Mouse (Mus musculus) hindbrain, embryonic 12.5 days (tissue): ENCODE data around the gene Dmp1. TPM values are rescaled to one million over a fixed set of nuclear protein-coding genes. Genes with fewer than 3 reads are reported as not detected.

Experiments
- ATAC-seq: fragments of 200-750 bp; cut with Nextera tagmentation; 2 replicates; pipeline ENCODE4 v1.8.0; 2017; ENCODE audit warnings: moderate TSS enrichment; ENCODE audit not compliant: low FRiP score
- H3K27ac ChIP-seq: fragments of 300-500 bp; sonication (generic); 2 replicates; pipeline ENCODE4 v1.5.1; 2016; ENCODE audit warnings: mild to moderate bottlenecking
- H3K27me3 ChIP-seq: fragments of 300-500 bp; sonication (generic); 2 replicates; pipeline ENCODE4 v1.6.1; 2016; ENCODE audit warnings: mild to moderate bottlenecking
- H3K36me3 ChIP-seq: fragments of 300-500 bp; sonication (generic); 2 replicates; pipeline ENCODE4 v1.6.1; 2016; ENCODE audit warnings: mild to moderate bottlenecking
- H3K4me1 ChIP-seq: fragments of 300-500 bp; sonication (generic); 2 replicates; pipeline ENCODE4 v1.6.1; 2016
- H3K4me2 ChIP-seq: fragments of 300-500 bp; sonication (generic); replicated peaks from 2 replicates; pipeline ENCODE4 v1.6.1; 2016; ENCODE audit warnings: mild to moderate bottlenecking
- H3K4me3 ChIP-seq: fragments of 300-500 bp; sonication (generic); 2 replicates; pipeline ENCODE4 v1.5.1; 2016; ENCODE audit warnings: mild to moderate bottlenecking
- H3K9ac ChIP-seq: fragments of 300-500 bp; sonication (generic); 2 replicates; pipeline ENCODE4 v1.6.1; 2016; ENCODE audit warnings: mild to moderate bottlenecking, moderate library complexity
- H3K9me3 ChIP-seq: fragments of 300-500 bp; sonication (generic); replicated peaks from 2 replicates; pipeline ENCODE4 v1.6.1; 2016; ENCODE audit warnings: mild to moderate bottlenecking
- WGBS: fragments of 180-500 bp; shearing (Covaris S2); methylation state at CpG from one replicate; pipeline ENCODE4 v1.1.7; 2016; 5-methylcytosine and 5-hydroxymethylcytosine counted together
- polyA plus RNA-seq: library from polyadenylated mRNA; unstranded; fragments of >200 nt; fragmentation: Nextera tagmentation; extraction: Ambion mirVana; gene quantifications from 2 replicates; pipeline ENCODE4 v1.2.1, GENCODE M21; 2016

The Dmp1 gene
- polyA plus RNA-seq, 1 experiment from 2014 or later: 0.50 TPM

DNA sequence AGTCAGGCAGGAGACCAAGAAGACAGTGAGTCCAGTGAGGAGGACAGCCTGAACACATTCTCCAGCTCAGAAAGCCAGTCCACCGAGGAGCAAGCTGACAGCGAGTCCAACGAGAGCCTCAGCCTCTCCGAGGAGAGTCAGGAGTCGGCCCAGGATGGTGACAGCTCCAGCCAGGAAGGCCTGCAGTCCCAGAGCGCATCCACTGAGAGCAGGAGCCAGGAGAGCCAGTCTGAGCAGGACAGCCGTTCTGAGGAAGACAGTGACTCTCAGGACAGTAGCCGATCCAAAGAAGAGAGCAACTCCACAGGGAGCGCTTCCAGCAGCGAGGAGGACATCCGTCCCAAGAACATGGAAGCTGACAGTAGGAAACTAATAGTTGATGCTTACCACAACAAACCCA, 10.1 kb downstream of the Dmp1 start:
- no peaks in the 10 kb centered on the region for H3K36me3 ChIP-seq
- H3K4me2 ChIP-seq: no peak overlapping the region
- H3K9me3 ChIP-seq: no peaks in the 10 kb centered on the region
- H3K27ac ChIP-seq: no peak overlapping the region
- no peaks in the 10 kb centered on the region for H3K4me1 ChIP-seq
- H3K4me3 ChIP-seq: no peak overlapping the region
- H3K27me3 ChIP-seq: no peaks in the 10 kb centered on the region
- 73% methylated on average over 11 of the region's 11 CpGs for WGBS
- no peak for ATAC-seq
- no peak overlapping the region for H3K9ac ChIP-seq

DNA sequence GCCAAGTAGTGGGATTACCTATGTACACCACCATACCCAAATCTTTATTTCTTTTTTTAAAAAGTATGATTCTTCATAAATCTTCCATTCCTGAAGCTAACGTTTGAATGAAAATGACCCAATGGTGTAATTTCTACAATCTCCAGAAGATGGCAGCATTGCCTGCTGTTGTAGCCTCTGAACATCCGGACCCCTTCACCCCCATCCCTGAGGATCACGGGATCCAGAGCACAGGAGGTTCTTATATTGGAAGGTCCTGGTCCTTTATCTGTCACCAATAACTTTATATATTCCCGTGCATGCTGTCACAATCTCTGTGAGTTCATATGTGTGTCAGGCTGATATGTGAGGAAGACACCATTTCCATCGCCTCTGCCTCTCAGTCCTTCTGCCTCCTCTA, 16.5 kb downstream of the Dmp1 start:
- H3K27me3 ChIP-seq: no peaks in the 10 kb centered on the region
- no peak overlapping the region for H3K27ac ChIP-seq
- H3K4me1 ChIP-seq: no peaks in the 10 kb centered on the region
- H3K36me3 ChIP-seq: no peaks in the 10 kb centered on the region
- no peak overlapping the region for H3K4me2 ChIP-seq
- no peaks in the 10 kb centered on the region for H3K9me3 ChIP-seq
- no peak overlapping the region for H3K9ac ChIP-seq
- no peak overlapping the region for H3K4me3 ChIP-seq
- no peak for ATAC-seq
- 37% methylated on average over 5 of the region's 5 CpGs for WGBS

DNA sequence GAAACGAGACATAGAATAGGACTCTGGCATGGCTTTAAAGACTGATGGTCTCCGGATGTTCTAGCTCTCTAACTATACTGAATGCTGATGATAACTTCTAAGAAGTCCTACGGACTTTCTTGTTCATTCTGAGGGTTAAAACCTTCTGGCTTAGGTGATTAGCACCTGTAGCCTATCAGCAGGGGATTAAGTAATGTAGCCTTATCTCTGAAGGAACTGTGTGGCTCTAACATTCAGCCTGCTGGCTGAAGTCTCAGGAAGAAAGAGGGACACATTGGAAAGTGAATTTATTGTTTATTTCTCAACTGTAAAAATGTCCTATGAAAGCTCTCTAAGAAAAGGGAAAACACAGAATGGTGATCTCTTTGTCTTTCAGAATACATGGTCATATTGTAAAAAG, 21.9 kb downstream of the Dmp1 start:
- Histone ChIP-seq H3K27ac (no peak overlapping the region), H3K9ac (no peak overlapping the region), H3K4me2 (no peak overlapping the region), H3K4me3 (no peak overlapping the region), H3K9me3 (no peaks in the 10 kb centered on the region), H3K27me3 (no peaks in the 10 kb centered on the region), H3K4me1 (no peaks in the 10 kb centered on the region), H3K36me3 (no peaks in the 10 kb centered on the region)
- 84% methylated on average over 3 of the region's 3 CpGs for WGBS
- no peak for ATAC-seq

DNA sequence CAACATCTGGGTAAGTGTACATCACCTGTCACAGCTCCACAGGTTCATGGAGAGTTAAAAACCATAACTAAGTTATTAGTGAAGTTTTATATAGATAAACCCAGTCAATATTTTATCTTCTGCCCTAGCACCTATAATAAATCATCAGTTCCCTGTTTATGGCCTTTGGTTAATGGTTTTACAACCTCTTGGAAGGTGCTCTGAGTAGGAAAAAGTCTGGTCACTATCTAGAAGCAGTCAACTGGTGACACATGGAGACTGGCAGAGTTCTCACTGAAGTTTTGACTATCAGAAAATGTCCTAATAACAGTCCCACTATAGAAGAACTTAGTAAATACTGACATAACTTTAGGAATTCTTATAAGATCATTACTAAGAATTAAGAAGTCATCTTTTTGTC, 22.3 kb downstream of the Dmp1 start:
- Histone ChIP-seq H3K9me3 (no peaks in the 10 kb centered on the region), H3K4me3 (no peak overlapping the region), H3K36me3 (no peaks in the 10 kb centered on the region), H3K27ac (no peak overlapping the region), H3K9ac (no peak overlapping the region), H3K4me2 (no peak overlapping the region), H3K4me1 (no peaks in the 10 kb centered on the region), H3K27me3 (no peaks in the 10 kb centered on the region)
- ATAC-seq: no peak

DNA sequence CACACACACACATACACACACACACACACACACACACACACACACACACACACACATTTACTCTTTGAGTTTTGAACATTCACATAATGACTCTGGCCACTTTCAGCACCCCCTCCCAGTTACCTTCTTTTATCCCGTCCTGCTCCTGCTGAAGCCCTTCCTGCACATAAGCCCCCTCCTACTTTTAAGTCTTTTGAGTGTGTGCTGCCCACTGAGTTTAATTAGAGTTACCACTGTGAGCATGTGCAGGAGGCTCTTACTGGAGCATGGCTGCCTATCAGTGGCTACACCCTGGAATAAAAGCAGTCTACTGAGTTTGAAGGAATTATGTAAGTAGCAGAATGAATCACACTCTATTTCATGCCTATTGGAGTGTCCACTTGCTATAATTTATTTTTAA, 26.1 kb downstream of the Dmp1 start:
- no peak overlapping the region for H3K4me3 ChIP-seq
- no peaks in the 10 kb centered on the region for H3K36me3 ChIP-seq
- WGBS: 12% methylated on average over 1 of the region's 1 CpGs
- H3K9ac ChIP-seq: no peak overlapping the region
- ATAC-seq: no peak
- H3K27ac ChIP-seq: no peak overlapping the region
- H3K4me2 ChIP-seq: no peak overlapping the region
- no peaks in the 10 kb centered on the region for H3K27me3 ChIP-seq
- H3K9me3 ChIP-seq: no peaks in the 10 kb centered on the region
- H3K4me1 ChIP-seq: no peaks in the 10 kb centered on the region

DNA sequence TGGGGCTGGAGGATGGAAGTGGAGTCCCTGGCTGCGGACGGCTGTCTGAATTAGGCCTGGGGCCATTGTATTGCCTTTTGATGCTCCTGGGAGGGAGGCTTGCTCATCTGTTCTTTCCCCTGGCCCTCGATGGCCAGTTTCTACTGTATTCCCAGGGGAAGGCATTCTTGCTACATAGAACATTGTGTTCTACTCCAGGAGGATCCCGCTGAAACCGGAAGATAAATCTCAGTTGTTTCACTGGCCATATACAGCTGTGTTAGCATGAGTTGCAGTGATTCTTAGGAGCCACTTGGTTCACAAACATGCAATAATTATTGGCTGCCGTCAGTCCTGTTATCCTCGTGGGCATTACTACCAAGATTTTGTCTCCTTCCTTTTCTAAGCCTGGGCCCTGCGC, 34.3 kb downstream of the Dmp1 start:
- no peak overlapping the region for H3K4me3 ChIP-seq
- no peak overlapping the region for H3K27ac ChIP-seq
- H3K9ac ChIP-seq: no peak overlapping the region
- H3K4me2 ChIP-seq: no peak overlapping the region
- 83% methylated on average over 8 of the region's 8 CpGs for WGBS
- ATAC-seq: no peak
- no peaks in the 10 kb centered on the region for H3K9me3 ChIP-seq
- no peaks in the 10 kb centered on the region for H3K27me3 ChIP-seq
- H3K36me3 ChIP-seq: no peaks in the 10 kb centered on the region
- no peaks in the 10 kb centered on the region for H3K4me1 ChIP-seq

DNA sequence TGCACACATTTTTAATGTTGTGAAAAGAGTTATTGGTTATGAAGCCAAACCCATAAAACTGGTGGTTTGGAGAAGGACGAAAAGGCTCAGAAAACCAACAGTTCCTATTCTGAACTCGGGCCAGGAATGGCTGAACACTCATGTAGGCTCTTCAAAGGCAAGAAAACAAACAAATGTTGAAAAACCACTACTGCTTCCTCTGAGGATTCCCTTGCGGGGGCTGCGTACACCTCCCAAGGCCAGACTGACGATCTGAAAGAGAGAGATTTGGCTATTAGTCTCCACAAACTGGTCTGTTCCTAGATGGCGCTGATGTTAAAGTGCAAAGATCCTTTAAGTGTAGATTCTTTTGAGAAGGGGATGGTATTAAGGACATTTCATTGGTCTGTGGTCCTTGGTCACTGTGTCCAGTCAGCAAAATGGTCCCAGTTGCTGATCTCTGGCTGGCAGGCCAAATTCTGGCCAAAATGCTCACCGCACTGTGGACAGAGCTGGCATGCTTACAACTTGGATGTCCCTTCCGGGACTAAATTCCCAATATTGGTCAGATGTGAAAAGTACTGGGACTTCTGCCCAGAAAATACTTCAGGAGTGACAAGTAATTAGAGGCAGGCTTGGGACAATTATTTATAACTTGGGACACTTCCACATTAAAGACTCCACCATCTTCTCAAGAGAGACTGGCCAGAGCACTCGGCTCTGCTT, 37.4 kb downstream of the Dmp1 start:
- no peaks in the 10 kb centered on the region for H3K4me1 ChIP-seq
- no peaks in the 10 kb centered on the region for H3K9me3 ChIP-seq
- H3K4me3 ChIP-seq: no peak overlapping the region
- H3K27me3 ChIP-seq: no peaks in the 10 kb centered on the region
- H3K27ac ChIP-seq: no peak overlapping the region
- WGBS: 90% methylated on average over 9 of the region's 9 CpGs
- H3K4me2 ChIP-seq: no peak overlapping the region
- no peaks in the 10 kb centered on the region for H3K36me3 ChIP-seq
- ATAC-seq: no peak
- no peak overlapping the region for H3K9ac ChIP-seq

DNA sequence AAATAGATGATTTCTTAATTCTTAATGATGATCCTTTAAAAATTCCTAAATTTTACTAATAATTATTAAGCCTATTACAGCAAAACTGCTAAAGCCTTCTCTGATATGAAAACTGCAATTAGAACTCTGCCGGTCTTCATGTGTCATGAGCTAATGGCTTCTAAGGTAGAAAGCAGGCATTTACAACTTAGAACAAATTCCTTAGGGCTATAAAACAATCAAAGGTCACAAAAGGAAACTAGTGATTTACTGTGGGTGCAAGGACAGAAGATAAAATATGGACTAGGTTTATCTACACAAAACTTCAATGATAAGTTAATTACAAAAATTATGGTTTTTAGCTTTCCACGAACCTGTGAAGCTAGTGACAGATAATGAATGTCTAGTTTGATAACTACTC, 41.8 kb downstream of the Dmp1 start:
- Histone ChIP-seq H3K9me3 (no peaks in the 10 kb centered on the region), H3K4me1 (no peaks in the 10 kb centered on the region), H3K4me2 (no peak overlapping the region), H3K27ac (no peak overlapping the region), H3K4me3 (no peak overlapping the region), H3K36me3 (no peaks in the 10 kb centered on the region), H3K27me3 (no peaks in the 10 kb centered on the region), H3K9ac (no peak overlapping the region)
- ATAC-seq: no peak
- whole genome bisulfite sequencing: 89% methylated on average over 2 of the region's 2 CpGs

DNA sequence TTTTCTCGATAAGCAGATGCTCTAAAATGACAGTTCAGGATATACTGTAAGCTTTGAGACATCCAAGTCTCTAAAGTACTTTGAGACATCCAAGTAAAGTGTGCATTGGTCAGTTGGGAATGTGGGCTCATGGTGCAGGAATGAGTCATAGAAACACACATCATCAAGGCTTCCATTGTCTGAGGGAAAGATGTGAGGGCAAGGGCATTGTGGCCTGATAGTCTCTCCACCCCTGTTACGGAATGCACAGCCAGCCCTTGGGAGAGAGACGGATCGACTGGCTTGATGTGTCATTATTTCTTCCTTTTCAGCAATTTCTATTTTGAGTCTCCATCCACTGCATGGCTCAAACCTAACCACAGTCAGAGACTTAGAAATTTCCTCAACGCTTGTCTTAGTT, 49.4 kb downstream of the Dmp1 start:
- no peak overlapping the region for H3K27ac ChIP-seq
- no peaks in the 10 kb centered on the region for H3K9me3 ChIP-seq
- H3K4me2 ChIP-seq: no peak overlapping the region
- H3K4me1 ChIP-seq: no peaks in the 10 kb centered on the region
- no peak overlapping the region for H3K9ac ChIP-seq
- H3K4me3 ChIP-seq: no peak overlapping the region
- 84% methylated on average over 5 of the region's 5 CpGs for WGBS
- no peak for ATAC-seq
- no peaks in the 10 kb centered on the region for H3K27me3 ChIP-seq
- no peaks in the 10 kb centered on the region for H3K36me3 ChIP-seq

DNA sequence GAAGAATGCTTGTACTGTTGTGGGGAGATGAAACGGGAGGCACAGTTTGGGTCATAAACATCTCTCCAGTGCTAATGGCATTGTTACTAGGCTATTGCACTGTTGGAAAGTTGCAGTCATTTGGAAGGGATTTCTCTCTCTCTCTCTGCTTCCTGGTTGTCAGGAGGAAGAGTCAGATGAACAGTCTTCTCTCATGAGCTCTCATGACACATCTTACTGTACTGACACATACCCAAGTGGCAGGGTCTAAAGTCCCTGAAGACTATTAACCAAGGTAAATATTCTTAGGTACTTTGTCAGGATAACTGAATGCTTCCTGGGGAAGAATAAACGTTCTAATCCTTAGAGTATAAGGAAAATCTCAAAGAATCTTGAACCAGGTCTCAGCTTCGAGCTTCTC, 54.2 kb downstream of the Dmp1 start:
- Histone ChIP-seq H3K9me3 (no peaks in the 10 kb centered on the region), H3K27me3 (no peaks in the 10 kb centered on the region), H3K27ac (no peak overlapping the region), H3K4me1 (no peaks in the 10 kb centered on the region), H3K9ac (no peak overlapping the region), H3K36me3 (no peaks in the 10 kb centered on the region), H3K4me3 (no peak overlapping the region), H3K4me2 (no peak overlapping the region)
- no peak for ATAC-seq
- 74% methylated on average over 3 of the region's 3 CpGs for WGBS

DNA sequence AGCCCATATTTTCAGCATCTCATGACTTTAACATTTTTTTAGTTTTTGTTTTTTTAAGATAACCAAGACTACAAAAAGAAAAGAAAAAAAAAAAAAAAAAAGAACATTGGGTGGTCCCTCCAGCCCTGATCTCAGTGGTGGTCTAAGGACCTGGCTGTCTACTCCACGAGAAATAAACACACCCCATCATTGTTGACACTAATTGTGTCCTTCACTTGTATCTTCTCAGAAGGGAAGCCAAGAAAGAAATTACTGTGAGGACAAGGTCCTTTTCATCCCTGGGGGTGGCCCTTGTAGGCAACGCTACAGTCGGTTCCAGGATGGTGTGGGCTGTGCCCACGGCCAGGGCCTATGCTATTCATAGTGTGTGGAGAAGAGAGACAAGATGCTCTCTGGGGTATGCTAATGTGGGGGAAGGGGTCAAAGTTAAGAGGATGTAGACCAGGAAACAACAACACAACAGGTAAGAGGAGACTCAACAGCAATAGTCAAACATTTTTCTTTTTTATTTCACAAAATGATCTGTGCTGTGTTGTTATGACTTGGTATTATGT, 59.6 kb downstream of the Dmp1 start:
- 72% methylated on average over 4 of the region's 4 CpGs for WGBS
- no peaks in the 10 kb centered on the region for H3K27me3 ChIP-seq
- H3K36me3 ChIP-seq: no peaks in the 10 kb centered on the region
- no peak overlapping the region for H3K4me3 ChIP-seq
- H3K27ac ChIP-seq: no peak overlapping the region
- H3K4me2 ChIP-seq: no peak overlapping the region
- no peaks in the 10 kb centered on the region for H3K4me1 ChIP-seq
- ATAC-seq: no peak
- no peaks in the 10 kb centered on the region for H3K9me3 ChIP-seq
- no peak overlapping the region for H3K9ac ChIP-seq

DNA sequence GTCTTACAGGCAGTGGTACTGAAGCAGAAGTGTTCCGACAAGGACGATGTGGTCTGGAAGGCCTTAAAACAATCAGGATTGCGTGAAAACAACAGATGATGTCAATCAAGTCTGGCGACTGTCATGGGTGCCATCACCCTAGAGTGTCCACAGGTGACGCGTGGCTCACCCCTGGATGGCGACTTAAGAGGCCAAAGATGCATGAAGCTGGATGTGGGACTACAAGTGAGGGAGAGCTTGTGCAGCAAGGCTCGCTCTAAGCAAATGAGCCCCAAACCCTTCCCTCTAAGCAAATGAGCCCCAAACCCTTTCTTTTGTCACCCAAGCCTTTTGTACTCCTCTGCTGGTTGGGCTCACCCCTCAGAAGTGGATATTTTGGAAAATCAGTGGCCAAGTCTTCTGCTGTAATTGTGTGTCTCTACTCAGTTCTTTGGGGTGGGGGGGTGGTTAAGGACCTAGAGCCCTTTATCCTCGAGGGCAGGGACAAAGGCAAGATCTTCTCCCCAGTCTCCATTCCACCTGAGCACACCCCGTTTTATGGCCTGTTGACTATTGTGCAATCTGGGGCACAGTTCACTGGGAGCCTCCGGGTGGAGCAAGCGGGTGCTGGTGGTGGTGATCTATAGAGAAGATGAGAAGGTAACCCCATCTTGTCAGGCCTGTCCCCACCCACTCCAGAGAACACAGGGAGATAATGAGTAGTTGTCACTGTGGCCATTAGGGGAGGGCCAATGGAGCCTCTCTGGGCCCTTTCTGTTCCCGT, 60.8 kb downstream of the Dmp1 start:
- Histone ChIP-seq H3K4me2 (no peak overlapping the region), H3K9me3 (no peaks in the 10 kb centered on the region), H3K4me3 (no peak overlapping the region), H3K9ac (no peak overlapping the region), H3K36me3 (no peaks in the 10 kb centered on the region), H3K4me1 (no peaks in the 10 kb centered on the region), H3K27ac (no peak overlapping the region), H3K27me3 (no peaks in the 10 kb centered on the region)
- 85% methylated on average over 13 of the region's 13 CpGs for WGBS
- no peak for ATAC-seq
